Mouse (Mus musculus) regulatory T cell (primary cell): ENCODE data around the gene Trpv1.

ENCODE experiments used
- in situ Hi-C: fragments of 300-600 bp; cut with MboI, MseI; formaldehyde crosslinking; loops from one replicate; pipeline ENCODE4 v1.15.1; 2025; ENCODE audit warnings: high pct_unique_total_duplicates

Trpv1 gene

DNA sequence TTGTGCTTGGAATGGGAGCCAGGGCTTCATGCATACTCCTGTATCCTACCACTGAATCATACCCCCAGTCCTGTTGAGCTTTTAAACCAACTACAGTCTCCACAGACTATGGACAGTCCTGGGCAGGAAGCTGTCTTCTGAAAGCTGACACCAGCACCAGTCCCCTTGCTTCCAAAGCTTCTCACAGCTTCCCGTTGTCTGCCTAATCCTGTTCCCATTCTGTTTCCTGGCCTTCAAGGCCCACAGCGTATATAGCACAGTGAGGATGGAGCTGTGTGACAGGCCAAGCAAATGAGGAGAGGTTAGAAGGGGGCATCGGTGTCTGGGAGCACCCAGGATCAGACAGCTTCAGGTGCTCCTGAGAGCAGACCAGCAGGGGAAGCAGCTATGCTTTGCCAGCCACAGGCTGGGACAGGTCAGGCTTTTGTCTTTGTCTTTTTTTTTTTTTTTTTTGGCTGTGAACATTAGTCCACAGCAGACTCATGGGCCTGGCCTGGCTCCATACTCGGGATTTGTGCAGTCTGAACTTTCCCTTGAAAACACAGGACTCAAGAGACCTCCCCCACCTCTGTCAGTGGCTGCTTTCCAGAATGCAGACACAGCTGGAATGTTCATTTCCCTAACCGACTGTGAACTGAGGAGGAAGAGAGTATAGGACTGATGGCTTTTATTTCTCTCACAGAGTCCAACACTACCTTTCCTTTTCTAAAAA, 2.1 kb downstream of the Trpv1 start:
- in situ Hi-C loops = no loop called here

- in situ Hi-C loops = no loop called here
Observed at GRCm38 (mm10) chr11:73236731-73237130, 2.6 kb downstream of the Trpv1 start.

DNA sequence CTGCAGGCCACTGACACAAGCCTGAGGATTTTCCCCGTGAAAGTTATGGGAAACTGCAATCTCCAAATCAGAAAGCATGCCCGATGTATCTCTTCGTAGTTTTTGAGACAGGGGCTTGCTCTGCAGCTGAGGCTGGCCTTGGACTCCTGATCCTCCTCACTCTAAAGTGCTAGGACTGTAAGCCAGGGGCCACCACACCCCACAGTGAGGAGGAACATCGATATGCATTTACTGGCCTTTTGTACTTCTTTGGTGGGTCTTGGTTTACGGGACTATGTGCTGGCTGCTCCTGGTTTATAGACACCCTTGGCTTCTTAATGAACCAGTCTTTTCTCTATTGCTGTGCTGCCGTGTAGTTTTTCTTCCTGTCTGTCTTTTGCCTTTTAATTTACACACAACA, 8.1 kb downstream of the Trpv1 start:
- in situ Hi-C loops = no loop called here

- in situ Hi-C loops = no loop called here
Observed at GRCm38 (mm10) chr11:73242777-73243176, 8.7 kb downstream of the Trpv1 start.

- in situ Hi-C loops = no loop called here
Observed at GRCm38 (mm10) chr11:73257362-73257945, 23.4 kb downstream of the Trpv1 start.

DNA sequence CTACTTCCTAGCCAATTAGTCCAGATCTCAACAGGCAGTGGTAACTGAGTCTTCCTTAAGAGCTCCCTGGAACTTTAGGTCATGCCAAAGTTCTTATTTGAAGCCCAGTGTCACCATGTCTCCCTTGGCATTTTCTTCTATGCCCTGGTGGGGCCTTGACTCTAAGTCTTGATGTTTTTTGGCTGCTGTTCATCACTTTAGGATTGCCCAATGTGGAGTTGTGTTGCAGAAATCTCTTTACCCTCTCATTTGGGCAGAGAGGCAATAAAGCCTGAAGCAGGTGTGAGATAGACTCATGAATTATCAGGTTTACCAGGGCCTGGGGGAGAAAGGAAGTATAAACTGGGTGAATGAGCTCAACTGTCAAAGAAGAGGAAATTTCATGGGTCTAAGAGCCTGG, 24.6 kb downstream of the Trpv1 start:
- in situ Hi-C loops = no loop called here

- in situ Hi-C loops = no loop called here
Observed at GRCm38 (mm10) chr11:73260457-73260856, 26.4 kb downstream of the Trpv1 start.

DNA sequence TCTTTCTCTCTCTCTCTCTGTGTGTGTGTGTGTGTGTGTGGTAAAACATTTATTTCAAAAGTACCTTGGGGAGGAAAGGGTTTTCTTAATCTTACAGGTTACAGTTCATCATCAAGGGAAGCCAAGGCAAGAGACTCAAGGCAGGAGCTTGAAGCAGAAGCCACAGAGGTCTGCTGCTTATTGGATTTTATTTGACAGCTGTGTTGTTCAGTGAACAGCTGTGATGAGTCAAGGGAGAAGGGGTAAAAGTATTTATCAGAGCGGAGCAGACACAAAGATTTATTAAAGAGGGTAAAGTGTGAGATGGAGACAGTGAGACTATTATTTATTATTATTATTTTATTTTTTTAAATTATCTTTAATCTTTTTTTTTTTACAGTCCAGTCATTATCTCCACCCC, 27.3 kb downstream of the Trpv1 start:
- in situ Hi-C loops = no loop called here

GRCm38 (mm10) chr11:73267267-73267666, 33.2 kb downstream of the Trpv1 start, which contains the start of gene Trpv3:
Trpv3 (plus strand) TSS chr11:73267388.
- in situ Hi-C loops = no loop called here

DNA sequence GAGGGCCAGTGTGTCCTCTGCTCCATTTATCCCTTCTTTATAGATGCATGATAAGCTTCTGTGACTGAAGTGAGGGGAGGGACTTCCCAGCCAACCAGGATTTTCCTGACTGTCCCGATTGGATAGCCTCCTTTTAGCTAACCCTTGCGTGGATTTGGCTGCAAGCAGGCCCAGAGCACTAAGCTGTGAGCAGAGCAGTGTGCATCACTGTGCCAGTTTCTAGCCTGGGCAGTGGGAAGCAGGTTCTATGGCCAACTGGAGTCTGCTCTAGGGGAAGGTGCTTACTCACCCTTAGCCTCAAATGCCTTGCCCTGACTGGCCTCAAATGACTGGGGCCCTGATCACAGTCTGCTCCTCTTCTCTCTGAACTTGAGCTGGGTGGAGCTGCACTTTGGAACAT, 40.7 kb downstream of the Trpv1 start:
- in situ Hi-C loops = no loop called here

DNA sequence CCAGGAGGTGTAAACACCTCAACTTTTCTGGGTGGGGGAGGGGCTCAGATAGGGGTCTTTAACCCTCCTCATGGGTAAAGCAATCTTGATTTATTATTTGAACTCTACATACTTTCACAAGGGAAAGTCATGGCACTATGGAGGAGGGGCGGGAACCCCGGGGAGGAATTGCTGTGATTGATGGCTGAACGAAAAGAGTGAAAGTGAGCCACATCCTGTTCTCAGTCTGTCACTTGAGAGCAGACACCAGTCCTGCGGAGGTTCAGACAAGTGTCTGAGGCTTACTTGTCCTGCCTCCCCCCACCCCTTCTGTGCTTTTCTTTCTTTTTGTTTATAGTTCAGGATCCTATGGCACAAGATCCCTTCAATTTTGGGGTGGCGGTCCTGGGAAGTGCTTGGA, 46.6 kb downstream of the Trpv1 start:
- in situ Hi-C loops = loop anchor here (5.0 kb wide), 1 partner anchor 143 kb away; the partner anchor contains the start of gene Haspin

GRCm38 (mm10) chr11:73281528-73282027, 47.5 kb downstream of the Trpv1 start:
- in situ Hi-C loops = loop anchor here (5.0 kb wide), 1 partner anchor 144 kb away; the partner anchor contains the start of gene Haspin

GRCm38 (mm10) chr11:73283369-73283768, 49.3 kb downstream of the Trpv1 start:
- in situ Hi-C loops = loop anchor here (5.0 kb wide), 1 partner anchor 146 kb away; the partner anchor contains the start of gene Haspin

- in situ Hi-C loops = loop anchor here (5.0 kb wide), 1 partner anchor 147 kb away; the partner anchor contains the start of gene Haspin
Observed at GRCm38 (mm10) chr11:73283926-73284325, 49.8 kb downstream of the Trpv1 start.

GRCm38 (mm10) chr11:73284351-73284750, 50.3 kb downstream of the Trpv1 start:
- in situ Hi-C loops = loop anchor here (5.0 kb wide), 1 partner anchor 147 kb away; the partner anchor contains the start of gene Haspin

- in situ Hi-C loops = loop anchor here (5.0 kb wide), 1 partner anchor 277 kb away; no protein-coding TSS in a partner anchor
Observed at GRCm38 (mm10) chr11:73289621-73290020, 55.5 kb downstream of the Trpv1 start.

GRCm38 (mm10) chr11:73303123-73303522, 69.0 kb downstream of the Trpv1 start:
- in situ Hi-C loops = no loop called here
